Mouse (Mus musculus): Measurements from ENCODE around the gene Ets1. TPM values are rescaled to one million over a fixed set of nuclear protein-coding genes. Genes with fewer than 3 reads are reported as not detected.

Ets1 gene
- polyA plus RNA-seq, 1 experiment, result 34.5 TPM

DNA sequence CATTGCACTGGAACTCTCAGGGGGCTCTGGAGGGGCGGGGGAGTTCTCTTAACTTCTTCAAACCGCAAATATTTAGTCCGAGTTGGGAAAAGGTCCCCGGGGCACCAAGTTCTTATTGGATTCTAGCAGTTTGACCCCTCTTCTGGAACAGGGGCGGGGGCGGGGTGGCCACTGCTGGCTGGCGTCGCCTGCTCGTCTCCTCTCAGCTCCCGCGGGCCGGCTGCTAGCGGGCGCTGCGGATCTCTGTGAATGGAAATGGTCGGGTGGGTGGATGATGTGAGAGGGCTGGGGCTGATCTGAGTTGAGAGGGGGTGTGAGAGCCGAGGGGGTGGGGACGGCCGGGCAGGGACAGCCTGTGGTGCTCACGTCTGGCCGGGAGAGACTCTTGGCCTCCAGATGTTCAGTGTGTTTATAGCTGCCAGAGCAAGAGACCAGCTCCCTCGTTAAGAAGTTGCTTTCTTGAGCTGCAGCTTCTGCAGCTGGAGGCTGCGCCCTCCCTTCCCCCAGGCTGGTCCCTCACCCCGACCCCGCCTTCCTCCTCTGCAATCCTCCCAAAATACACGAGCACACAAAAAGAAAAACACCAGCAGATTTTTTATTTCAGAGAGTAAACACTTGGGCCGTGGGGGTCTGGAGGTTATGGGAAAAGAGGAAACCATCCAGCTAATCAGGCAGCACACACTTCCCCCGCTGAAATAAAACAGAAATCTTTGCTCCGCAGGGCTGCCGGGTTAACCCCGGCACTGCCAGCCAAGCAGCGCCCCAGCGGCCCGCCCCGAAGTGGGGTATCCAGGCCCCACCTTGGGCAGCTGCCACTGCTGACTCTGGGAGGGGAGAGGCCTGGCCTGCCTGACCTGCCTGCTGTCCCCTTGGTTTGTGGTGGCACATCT is 36.2 kb downstream of the Ets1 start:
- TF ChIP-seq CTCF (IDR thresholded peaks at IDR 0.05; ENCODE audit: control insufficient read depth, insufficient read depth, low read length) (peak; percentile 4; the same call in 1 of the 2 replicates), POLR2A (IDR thresholded peaks at IDR 0.05; ENCODE audit: borderline replicate concordance, control insufficient read depth, low read depth, low read length) (peak; percentile 49; the same call in 1 of the 2 replicates)
- Histone ChIP-seq H3K4me1 (ENCODE audit: control insufficient read depth, insufficient read depth, low read length) (peaks cover 7% of the 10 kb centered on the region), H3K4me3 (replicated peaks; ENCODE audit: control insufficient read depth, low read depth, low read length) (peak overlapping the region; percentile 50), H3K27ac (ENCODE audit: control insufficient read depth, insufficient read depth, low read depth, low read length, poor library complexity) (peak overlapping the region; percentile 72)
- under 1% methylated on average over 35 of the region's 35 CpGs for WGBS

DNA sequence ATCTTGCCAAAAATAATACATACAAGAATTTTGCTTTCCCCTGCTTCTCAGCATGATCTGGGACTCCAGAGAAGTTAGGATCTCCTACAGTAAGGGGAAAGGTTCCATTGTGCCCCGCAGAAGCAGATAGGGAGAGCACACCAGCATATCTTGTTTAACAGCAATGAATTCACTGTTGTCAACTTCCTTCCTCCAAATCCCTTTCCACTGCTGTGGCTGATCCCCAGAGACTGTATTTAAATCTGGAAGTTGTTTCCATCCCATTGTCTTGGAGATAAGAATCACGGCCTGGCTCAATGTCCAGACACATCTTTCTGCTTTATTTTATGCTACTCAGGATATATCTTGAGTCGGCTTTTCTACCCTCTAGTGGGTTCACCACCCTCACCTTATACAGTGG is 37.9 kb downstream of the Ets1 start:
- WGBS, result 58% methylated on average over 3 of the region's 3 CpGs
- Histone ChIP-seq H3K4me3 (replicated peaks; ENCODE audit: control insufficient read depth, low read depth, low read length) (no peak overlapping the region), H3K27ac (ENCODE audit: control insufficient read depth, insufficient read depth, low read depth, low read length, poor library complexity) (no peak overlapping the region), H3K4me1 (ENCODE audit: control insufficient read depth, insufficient read depth, low read length) (peaks cover 2% of the 10 kb centered on the region)
- TF ChIP-seq POLR2A (IDR thresholded peaks at IDR 0.05; ENCODE audit: borderline replicate concordance, control insufficient read depth, low read depth, low read length), result no peak
- TF ChIP-seq CTCF (IDR thresholded peaks at IDR 0.05; ENCODE audit: control insufficient read depth, insufficient read depth, low read length), result no peak

DNA sequence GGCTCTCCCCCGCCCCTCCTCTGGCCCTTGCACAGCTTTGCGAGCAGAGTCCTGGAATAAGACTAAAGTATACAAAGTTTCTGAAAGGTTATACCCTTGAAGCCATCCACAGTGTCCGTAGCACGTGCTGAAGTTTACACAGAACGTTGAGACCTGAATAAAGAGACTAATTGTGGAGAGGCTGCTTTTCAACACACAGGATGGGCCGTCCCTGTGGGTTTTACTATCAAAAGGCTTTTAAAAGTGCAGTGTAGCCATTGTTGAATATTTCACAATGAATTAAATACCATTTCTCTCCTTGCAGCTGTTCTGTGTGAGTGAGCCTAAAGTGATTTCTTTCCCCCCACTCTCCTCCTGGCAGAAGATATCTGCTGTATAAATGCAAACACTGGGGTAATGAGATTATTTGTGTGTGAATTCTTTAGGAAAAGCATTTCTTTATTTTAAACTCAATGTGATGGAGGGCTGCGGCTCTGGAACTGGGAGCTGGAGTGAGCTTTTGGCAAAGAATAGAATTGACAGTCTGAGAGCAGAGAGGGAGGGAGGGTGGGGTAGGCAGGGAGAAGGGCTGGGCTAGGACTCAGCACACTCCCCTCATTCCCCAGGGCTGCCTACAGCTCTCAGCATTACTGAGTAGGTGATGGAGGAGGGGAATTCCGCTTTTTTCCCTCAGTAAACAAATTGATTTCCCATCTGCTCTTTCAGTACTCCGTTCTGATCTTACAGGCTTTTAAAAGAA is 39.8 kb downstream of the Ets1 start:
- Histone ChIP-seq H3K4me3 (replicated peaks; ENCODE audit: control insufficient read depth, low read depth, low read length) (no peak overlapping the region), H3K27ac (ENCODE audit: control insufficient read depth, insufficient read depth, low read depth, low read length, poor library complexity) (no peak overlapping the region), H3K4me1 (ENCODE audit: control insufficient read depth, insufficient read depth, low read length) (peaks cover 2% of the 10 kb centered on the region)
- TF ChIP-seq CTCF (IDR thresholded peaks at IDR 0.05; ENCODE audit: control insufficient read depth, insufficient read depth, low read length) (no peak), POLR2A (IDR thresholded peaks at IDR 0.05; ENCODE audit: borderline replicate concordance, control insufficient read depth, low read depth, low read length) (no peak)
- 61% methylated on average over 9 of the region's 9 CpGs for WGBS

DNA sequence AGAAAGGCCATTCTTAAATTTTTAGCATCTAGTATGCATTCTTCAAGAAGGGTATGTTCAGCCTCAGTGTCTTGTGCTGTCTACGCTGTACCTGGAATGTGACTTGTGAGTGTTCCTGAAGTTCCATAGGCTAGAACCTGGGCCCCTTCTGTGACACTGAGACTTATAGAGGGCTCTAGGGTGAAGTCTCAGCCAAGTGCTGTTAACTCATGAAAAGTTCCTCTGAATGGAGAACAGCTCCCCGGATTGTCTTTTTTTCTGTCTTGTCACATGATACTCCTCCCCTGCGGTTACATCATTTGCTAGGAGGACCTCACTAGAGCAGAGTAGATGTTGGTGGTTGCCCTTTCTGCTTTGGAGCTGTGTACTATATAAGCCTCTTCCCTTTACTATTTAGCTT is 40.5 kb downstream of the Ets1 start:
- TF ChIP-seq POLR2A (IDR thresholded peaks at IDR 0.05; ENCODE audit: borderline replicate concordance, control insufficient read depth, low read depth, low read length) (no peak), CTCF (IDR thresholded peaks at IDR 0.05; ENCODE audit: control insufficient read depth, insufficient read depth, low read length) (no peak)
- no peak overlapping the region for H3K4me3 ChIP-seq (replicated peaks; ENCODE audit: control insufficient read depth, low read depth, low read length)
- WGBS, result 35% methylated on average over 3 of the region's 3 CpGs
- peaks cover 2% of the 10 kb centered on the region for H3K4me1 ChIP-seq (ENCODE audit: control insufficient read depth, insufficient read depth, low read length)
- no peak overlapping the region for H3K27ac ChIP-seq (ENCODE audit: control insufficient read depth, insufficient read depth, low read depth, low read length, poor library complexity)

DNA sequence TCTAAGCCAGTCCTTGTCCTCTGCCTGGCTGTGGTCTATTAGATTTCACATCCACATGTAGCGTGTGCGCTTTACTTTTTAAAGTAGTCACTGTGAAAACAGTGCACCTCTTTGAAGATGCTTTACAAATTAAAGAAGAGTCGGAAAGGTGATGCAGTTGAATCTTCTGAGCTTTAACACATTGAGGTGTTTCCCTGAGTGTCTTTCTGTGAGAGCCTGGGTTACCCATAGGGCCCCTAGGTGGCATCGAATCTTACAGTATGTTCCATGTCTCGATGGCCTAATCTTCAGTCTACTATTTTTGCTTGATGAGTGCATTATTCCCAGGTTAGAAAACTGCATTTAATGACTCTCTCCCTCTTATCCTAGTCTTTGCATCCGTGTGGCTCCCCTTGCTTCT is 41.6 kb downstream of the Ets1 start:
- 76% methylated on average over 6 of the region's 6 CpGs for WGBS
- no peak overlapping the region for H3K4me3 ChIP-seq (replicated peaks; ENCODE audit: control insufficient read depth, low read depth, low read length)
- no peak for TF ChIP-seq CTCF (IDR thresholded peaks at IDR 0.05; ENCODE audit: control insufficient read depth, insufficient read depth, low read length)
- H3K4me1 ChIP-seq (ENCODE audit: control insufficient read depth, insufficient read depth, low read length), result no peaks in the 10 kb centered on the region
- H3K27ac ChIP-seq (ENCODE audit: control insufficient read depth, insufficient read depth, low read depth, low read length, poor library complexity), result no peak overlapping the region

DNA sequence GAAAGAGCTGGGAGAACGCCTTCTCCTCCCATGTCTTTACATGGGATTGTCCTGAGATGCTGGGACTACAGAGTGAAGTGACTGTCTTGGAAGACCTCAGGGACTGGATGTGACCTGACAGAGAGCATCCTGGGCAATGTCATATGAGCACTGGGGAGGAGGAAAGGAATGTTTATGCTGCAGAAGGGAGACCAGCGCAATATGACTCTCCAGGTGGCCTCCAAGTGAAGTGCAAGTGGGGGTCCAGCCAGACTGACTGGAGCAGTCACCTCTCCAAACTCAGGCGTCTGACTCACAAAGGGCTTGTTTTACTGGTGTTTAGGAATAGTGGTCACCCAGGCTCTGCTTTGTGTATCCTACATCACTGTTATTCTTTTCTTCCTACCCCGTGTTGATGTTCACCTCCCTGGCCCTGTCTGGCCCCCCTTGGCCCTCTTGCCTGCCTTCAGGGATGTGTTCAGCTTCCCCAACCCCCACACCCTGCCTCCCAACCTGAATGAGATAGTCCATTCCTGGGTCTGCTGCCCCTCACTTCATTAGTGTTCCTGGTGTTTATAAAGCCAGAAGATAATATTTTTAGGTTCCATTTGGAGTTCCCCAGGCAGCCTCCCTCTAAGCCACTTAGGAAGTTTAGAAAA is 42.2 kb downstream of the Ets1 start:
- Histone ChIP-seq H3K4me3 (replicated peaks; ENCODE audit: control insufficient read depth, low read depth, low read length) (no peak overlapping the region), H3K27ac (ENCODE audit: control insufficient read depth, insufficient read depth, low read depth, low read length, poor library complexity) (no peak overlapping the region), H3K4me1 (ENCODE audit: control insufficient read depth, insufficient read depth, low read length) (no peaks in the 10 kb centered on the region)
- TF ChIP-seq POLR2A (IDR thresholded peaks at IDR 0.05; ENCODE audit: borderline replicate concordance, control insufficient read depth, low read depth, low read length) (no peak), CTCF (IDR thresholded peaks at IDR 0.05; ENCODE audit: control insufficient read depth, insufficient read depth, low read length) (no peak)
- 72% methylated on average over 4 of the region's 4 CpGs for WGBS

DNA sequence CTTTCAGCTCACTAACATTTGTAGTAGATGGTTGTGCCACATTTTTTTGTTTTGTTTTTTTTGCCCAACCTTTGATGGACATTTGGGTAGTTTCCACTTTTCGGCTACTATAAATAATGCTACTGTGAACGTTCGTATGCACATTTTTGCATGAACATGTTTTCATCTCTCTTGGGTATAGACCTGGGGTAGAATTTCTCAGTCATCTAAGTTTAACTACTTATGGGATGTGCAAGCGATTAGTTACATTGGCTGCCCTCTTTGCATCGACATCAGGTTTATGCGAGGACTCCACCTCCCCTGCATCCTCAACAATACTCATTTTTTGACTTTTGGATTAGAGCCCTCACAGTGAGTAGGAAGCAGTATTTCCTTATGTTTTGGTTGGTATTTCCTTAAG is 43.5 kb downstream of the Ets1 start:
- 79% methylated on average over 6 of the region's 6 CpGs for WGBS
- Histone ChIP-seq H3K4me1 (ENCODE audit: control insufficient read depth, insufficient read depth, low read length) (no peaks in the 10 kb centered on the region), H3K4me3 (replicated peaks; ENCODE audit: control insufficient read depth, low read depth, low read length) (no peak overlapping the region), H3K27ac (ENCODE audit: control insufficient read depth, insufficient read depth, low read depth, low read length, poor library complexity) (no peak overlapping the region)
- TF ChIP-seq CTCF (IDR thresholded peaks at IDR 0.05; ENCODE audit: control insufficient read depth, insufficient read depth, low read length) (no peak), POLR2A (IDR thresholded peaks at IDR 0.05; ENCODE audit: borderline replicate concordance, control insufficient read depth, low read depth, low read length) (no peak)

DNA sequence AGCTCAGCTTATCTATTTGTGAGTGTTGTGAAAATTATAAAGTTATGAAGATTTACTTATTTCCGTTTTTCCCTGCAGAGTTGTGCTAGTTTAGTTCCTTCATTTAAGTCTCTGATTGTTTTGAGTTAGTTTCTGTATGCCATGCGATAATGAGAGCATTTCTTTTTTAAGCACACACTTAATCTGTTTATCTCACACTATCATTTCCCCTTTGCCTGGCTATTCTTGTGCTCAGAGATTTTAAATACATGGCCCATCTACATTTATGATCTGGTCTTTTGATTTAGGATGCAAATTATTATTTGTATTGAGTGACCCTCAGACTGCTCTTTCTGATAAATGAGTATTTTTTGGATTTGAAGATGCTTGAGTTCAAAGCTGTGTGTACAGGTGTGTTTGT is 44.2 kb downstream of the Ets1 start:
- WGBS, result 28% methylated on average over 2 of the region's 2 CpGs
- H3K4me1 ChIP-seq (ENCODE audit: control insufficient read depth, insufficient read depth, low read length), result no peaks in the 10 kb centered on the region
- H3K4me3 ChIP-seq (replicated peaks; ENCODE audit: control insufficient read depth, low read depth, low read length), result no peak overlapping the region
- TF ChIP-seq CTCF (IDR thresholded peaks at IDR 0.05; ENCODE audit: control insufficient read depth, insufficient read depth, low read length), result no peak
- no peak for TF ChIP-seq POLR2A (IDR thresholded peaks at IDR 0.05; ENCODE audit: borderline replicate concordance, control insufficient read depth, low read depth, low read length)
- H3K27ac ChIP-seq (ENCODE audit: control insufficient read depth, insufficient read depth, low read depth, low read length, poor library complexity), result no peak overlapping the region

All from bone marrow, adult 2 months (tissue).